Mouse (Mus musculus) CD4-positive helper T cell, adult 2 months (primary cell): ENCODE measurements around the gene Eppin.
"Not testable (repeated sequence)": the region's sequence is repeated elsewhere in the genome, so short reads cannot be mapped to it uniquely, and the experiment has no call there.

Source experiments
- DNase-seq: peaks from one replicate; pipeline ENCODE4 v3.0.0-alpha.2; 2012; ENCODE audit warnings: low read depth, missing footprints, low spot score

Gene Eppin

GRCm38 (mm10) chr2:164593494-164593893 lies at the start of gene Eppin:
Gene Eppin, minus strand, starts transcription at chr2:164593594.
- no peak for DNase-seq

GRCm38 (mm10) chr2:164641881-164642673 lies 48.7 kb upstream of the Eppin start:
- DNase-seq, result no peak

GRCm38 (mm10) chr2:164641129-164641528 lies 47.7 kb upstream of the Eppin start:
- DNase-seq, result no peak

GRCm38 (mm10) chr2:164638696-164639095 lies 45.3 kb upstream of the Eppin start, which contains the start of gene Wfdc16:
Gene Wfdc16, minus strand, starts transcription at chr2:164638796.
- DNase-seq, result no peak

- no peak for DNase-seq
These were observed 41.9 kb upstream of the Eppin start for GRCm38 (mm10) chr2:164635266-164635665.

GRCm38 (mm10) chr2:164621775-164622174 lies 28.4 kb upstream of the Eppin start:
- no peak for DNase-seq

GRCm38 (mm10) chr2:164619050-164619449 lies 25.7 kb upstream of the Eppin start:
- DNase-seq, result no peak

- DNase-seq, result no peak
These were observed 22.0 kb upstream of the Eppin start for GRCm38 (mm10) chr2:164615386-164615785.

GRCm38 (mm10) chr2:164613471-164613870 lies 20.1 kb upstream of the Eppin start, which contains the start of the genes Wfdc6b and Wfdc8:
Gene Wfdc6b, plus strand, starts transcription at chr2:164613522.
Gene Wfdc8, minus strand, starts transcription at chr2:164613626.
- DNase-seq, result not testable (repeated sequence)

GRCm38 (mm10) chr2:164608781-164609180 lies 15.4 kb upstream of the Eppin start:
- no peak for DNase-seq

GRCm38 (mm10) chr2:164604411-164604810 lies 11.0 kb upstream of the Eppin start:
- no peak for DNase-seq

GRCm38 (mm10) chr2:164603482-164603881 lies 10.1 kb upstream of the Eppin start:
- DNase-seq, result no peak

- DNase-seq, result no peak
These were observed 6.8 kb upstream of the Eppin start for GRCm38 (mm10) chr2:164600179-164600578.

GRCm38 (mm10) chr2:164592014-164592413 lies 1.4 kb downstream of the Eppin start:
- DNase-seq, result no peak

- not testable (repeated sequence) for DNase-seq
These were observed 8.2 kb downstream of the Eppin start, which contains the start of gene Wfdc6a for GRCm38 (mm10) chr2:164585025-164585725. Gene Wfdc6a, minus strand, starts transcription at chr2:164585447.

GRCm38 (mm10) chr2:164573359-164573758 lies 20.0 kb downstream of the Eppin start, which contains the start of gene Spint3:
Gene Spint3, minus strand, starts transcription at chr2:164573459.
- not testable (repeated sequence) for DNase-seq

- no peak for DNase-seq
These were observed 25.9 kb downstream of the Eppin start for GRCm38 (mm10) chr2:164567460-164567859.

- no peak for DNase-seq
These were observed 26.4 kb downstream of the Eppin start for GRCm38 (mm10) chr2:164566997-164567396.

- DNase-seq, result no peak
These were observed 29.0 kb downstream of the Eppin start for GRCm38 (mm10) chr2:164564346-164564745.

- peak; percentile 68 for DNase-seq
These were observed 29.9 kb downstream of the Eppin start for GRCm38 (mm10) chr2:164563339-164564038.

GRCm38 (mm10) chr2:164562391-164563188 lies 30.8 kb downstream of the Eppin start, which contains the start of gene Wfdc2:
Gene Wfdc2, plus strand, starts transcription at chr2:164562413.
- DNase-seq, result no peak
